Mouse (Mus musculus) gastrocnemius, adult 2 months (tissue): ENCODE measurements around the gene Psg16. TPM values are rescaled to one million over a fixed set of nuclear protein-coding genes. Genes with fewer than 3 reads are reported as not detected.
"Not testable (repeated sequence)": the region's sequence is repeated elsewhere in the genome, so short reads cannot be mapped to it uniquely, and the experiment has no call there.

Experiments used
- DNase-seq: peaks from one replicate; pipeline ENCODE4 v3.0.0; 2022
- H3K27ac ChIP-seq: fragments of 200-600 bp; 2 replicates; pipeline ENCODE4 v1.8.1; 2022; ENCODE audit warnings: mild to moderate bottlenecking
- H3K4me3 ChIP-seq: fragments of 200-600 bp; 2 replicates; pipeline ENCODE4 v1.8.1; 2022; ENCODE audit warnings: mild to moderate bottlenecking, moderate library complexity
- CTCF ChIP-seq: fragments of 200-600 bp; IDR thresholded peaks from 2 replicates; pipeline ENCODE4 v1.8.1; 2022; ENCODE audit warnings: antibody characterized with exemption, mild to moderate bottlenecking, moderate library complexity
- intact Hi-C: fragments of 180-260 bp; cut with DNase I; formaldehyde crosslinking; loops from one replicate; pipeline ENCODE4 v1.15.1; 2025
- total RNA-seq, 2 experiments: library from RNA; stranded (reverse); gene quantifications; 2 replicates each; pipeline ENCODE4 v1.2.3; 2021

Psg16 gene
- total RNA-seq, 2 experiments from 2014 or later, result 0.08 to 0.14 TPM

DNA sequence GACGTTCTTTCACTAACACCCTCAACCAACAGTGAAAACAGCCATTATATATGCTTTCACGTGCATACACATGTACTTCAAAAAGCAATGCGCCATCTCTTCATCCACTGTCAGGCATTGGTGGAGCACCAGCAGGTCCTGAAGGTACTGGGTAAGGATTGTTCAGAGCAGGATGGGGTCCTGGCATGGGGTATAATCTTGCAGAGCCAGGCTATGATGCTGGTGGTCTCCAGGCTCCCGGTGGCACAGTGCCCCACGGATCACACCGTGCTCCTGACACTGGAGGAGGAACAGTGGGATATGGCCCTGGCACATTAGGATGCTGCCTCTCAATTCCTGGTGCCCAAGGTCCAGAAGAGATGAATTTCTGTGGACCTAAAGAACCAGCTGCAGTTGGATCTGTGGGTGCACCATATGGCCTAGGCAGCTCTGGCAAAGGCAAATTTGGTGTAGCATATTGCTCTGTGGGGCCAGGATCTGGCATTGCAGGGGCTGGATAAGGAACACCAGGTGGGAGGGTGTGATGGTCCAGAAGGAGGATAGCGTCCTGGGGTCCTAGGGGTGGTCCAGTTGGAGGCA, 4.3 kb downstream of the Psg16 start:
- intact Hi-C loops, result no loop called here
- Histone ChIP-seq H3K4me3 (no peak overlapping the region), H3K27ac (no peak overlapping the region)
- no peak for TF ChIP-seq CTCF
- DNase-seq, result no peak

DNA sequence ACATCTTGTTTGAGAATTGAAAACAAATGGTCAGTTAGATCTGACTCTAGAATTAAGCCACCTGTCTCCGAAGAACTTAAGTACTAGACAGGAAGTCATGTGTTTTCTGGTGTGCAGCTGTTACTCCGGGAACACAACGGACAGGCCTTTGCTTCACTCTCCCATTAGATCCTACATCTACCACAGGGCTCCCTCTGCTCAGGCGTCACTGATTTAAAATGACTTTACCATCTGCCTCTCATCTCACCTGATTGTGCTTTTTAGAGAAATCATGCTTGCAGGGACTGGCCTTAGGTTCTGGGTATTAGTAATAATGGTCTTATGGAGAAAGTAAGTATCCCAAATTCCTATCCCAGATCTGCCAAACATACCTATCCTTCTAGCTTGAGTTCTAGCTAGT, 8.9 kb downstream of the Psg16 start:
- DNase-seq, result no peak
- no peak for TF ChIP-seq CTCF
- intact Hi-C loops, result no loop called here
- Histone ChIP-seq H3K27ac (no peak overlapping the region), H3K4me3 (no peak overlapping the region)

GRCm38 (mm10) chr7:17087731-17088130, 13.9 kb downstream of the Psg16 start:
- H3K27ac ChIP-seq, result no peak overlapping the region
- H3K4me3 ChIP-seq, result no peak overlapping the region
- DNase-seq, result no peak
- intact Hi-C loops, result no loop called here
- no peak for TF ChIP-seq CTCF

DNA sequence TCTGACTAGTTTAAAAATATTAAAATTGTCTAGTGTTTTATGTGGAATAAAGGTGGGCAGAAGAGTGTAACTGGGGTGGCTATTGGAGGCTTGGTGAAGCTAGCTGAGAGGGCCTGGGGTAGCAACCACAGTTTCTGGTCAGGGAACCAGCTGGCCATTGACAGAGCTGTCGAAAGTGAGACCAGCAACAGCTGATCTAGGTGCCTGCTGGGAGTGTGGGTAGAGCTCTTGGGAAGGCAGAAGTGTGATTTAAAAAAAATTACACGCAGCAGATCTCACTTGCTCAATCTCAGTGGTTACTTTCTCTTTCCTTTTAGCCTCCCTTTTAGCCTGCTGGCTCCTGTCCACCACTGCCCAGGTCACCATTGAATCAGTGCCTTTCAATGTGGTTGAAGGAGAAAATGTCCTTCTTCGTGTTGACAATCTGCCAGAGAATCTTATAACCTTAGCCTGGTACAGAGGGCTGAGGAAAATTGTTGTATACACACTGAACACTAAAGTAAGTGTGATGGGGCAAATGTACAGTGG, 16.3 kb downstream of the Psg16 start:
- no peak for DNase-seq
- Histone ChIP-seq H3K4me3 (no peak overlapping the region), H3K27ac (no peak overlapping the region)
- intact Hi-C loops, result no loop called here
- TF ChIP-seq CTCF, result no peak

DNA sequence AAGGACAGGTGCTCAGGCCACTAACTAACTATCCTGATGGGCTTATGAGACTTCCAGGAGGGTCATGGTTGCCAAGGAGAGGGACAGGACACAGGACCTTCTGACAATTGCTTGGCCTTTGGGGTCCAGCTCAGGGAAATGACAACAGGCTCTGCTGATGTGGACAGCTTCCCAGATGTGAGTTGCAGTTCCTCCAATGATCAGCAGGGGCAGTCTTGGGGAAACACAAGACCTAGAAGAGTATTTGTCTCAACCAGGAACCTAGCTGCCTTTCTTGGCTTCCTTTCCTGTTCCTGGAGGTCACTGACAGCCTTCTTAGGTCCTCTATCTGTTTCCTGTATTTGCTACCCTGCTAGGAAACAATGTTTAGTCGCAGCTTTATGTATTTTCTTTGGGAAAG, 17.4 kb downstream of the Psg16 start:
- intact Hi-C loops, result no loop called here
- no peak for DNase-seq
- Histone ChIP-seq H3K27ac (no peak overlapping the region), H3K4me3 (no peak overlapping the region)
- peak; percentile 36; the same call in 1 of the 2 replicates for TF ChIP-seq CTCF

DNA sequence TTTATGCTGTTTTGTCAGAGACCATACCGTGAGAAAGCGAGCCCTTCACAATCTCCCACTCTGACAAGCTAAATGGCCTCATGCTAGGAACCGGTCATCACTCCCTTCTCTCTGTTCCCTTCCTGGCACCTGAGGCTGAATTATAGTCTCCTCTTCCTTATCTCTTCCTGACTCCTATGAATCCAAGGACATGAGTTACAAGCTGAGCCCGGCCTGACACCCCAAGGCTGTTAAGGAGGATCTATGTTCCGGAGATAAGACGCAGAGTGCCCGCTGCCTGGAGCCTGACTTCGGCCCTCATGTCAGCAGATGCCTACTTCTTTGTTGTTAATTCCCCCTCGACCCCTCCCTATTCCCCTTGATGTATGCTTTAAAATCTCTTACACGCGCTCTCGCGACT, 27.8 kb downstream of the Psg16 start:
- intact Hi-C loops, H3K27ac ChIP-seq, H3K4me3 ChIP-seq, DNase-seq: not testable (repeated sequence)

- TF ChIP-seq CTCF, result no peak
- Histone ChIP-seq H3K4me3 (no peak overlapping the region), H3K27ac (no peak overlapping the region)
- intact Hi-C loops, result no loop called here
- DNase-seq, result no peak
Observed at GRCm38 (mm10) chr7:17135307-17135706, 61.5 kb downstream of the Psg16 start.

GRCm38 (mm10) chr7:17149931-17150330, 76.1 kb downstream of the Psg16 start, which contains the start of gene Ceacam3:
Gene Ceacam3, plus strand, starts transcription at chr7:17150282.
- no peak within 1 kb of the TSS for H3K4me3 ChIP-seq
- intact Hi-C loops, result no loop called here
- TF ChIP-seq CTCF, result no peak
- DNase-seq, result no peak
- no peak within 1 kb of the TSS for H3K27ac ChIP-seq

- intact Hi-C loops, result no loop called here
- H3K27ac ChIP-seq, result no peak overlapping the region
- no peak for DNase-seq
- TF ChIP-seq CTCF, result peak; percentile 35
- H3K4me3 ChIP-seq, result no peak overlapping the region
Observed at GRCm38 (mm10) chr7:17155634-17156033, 81.8 kb downstream of the Psg16 start.

DNA sequence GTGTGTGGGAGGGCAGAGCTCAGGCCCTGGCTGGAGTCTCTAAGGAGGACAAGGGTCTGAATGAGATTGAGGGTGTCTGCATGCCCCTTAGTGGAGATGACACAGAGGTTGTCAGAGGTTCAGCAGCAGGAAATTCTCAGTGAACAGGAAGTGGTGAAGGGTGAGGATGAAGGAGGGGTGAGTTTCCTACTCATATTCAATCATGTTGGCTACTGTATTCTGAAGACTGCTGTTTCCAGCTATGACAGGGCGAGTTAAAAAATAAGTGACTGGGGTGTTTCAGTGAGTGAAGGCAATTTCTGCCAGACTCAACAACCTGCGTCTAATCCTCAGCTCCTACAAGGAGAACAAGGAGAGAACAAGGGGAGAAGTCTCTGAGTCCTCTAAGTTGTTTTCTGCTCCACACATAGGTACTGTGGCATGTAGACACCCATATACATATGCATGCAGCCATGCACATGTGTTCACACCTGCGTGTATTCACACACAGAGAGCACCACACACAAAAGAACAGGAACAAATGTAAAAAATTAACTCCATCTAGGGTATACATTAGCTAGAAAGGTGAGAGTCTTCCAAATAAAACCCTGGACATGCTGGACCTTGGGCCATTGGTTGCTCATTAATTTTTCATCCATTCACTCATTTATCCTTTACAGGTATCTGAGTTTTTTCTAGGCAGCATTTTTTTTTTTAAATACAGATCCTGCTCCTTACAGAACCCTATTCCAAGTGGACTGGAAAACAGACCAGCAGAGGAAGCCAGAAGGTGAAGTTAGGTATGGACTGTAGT, 83.2 kb downstream of the Psg16 start:
- no peak for TF ChIP-seq CTCF
- no peak overlapping the region for H3K4me3 ChIP-seq
- DNase-seq, result no peak
- intact Hi-C loops, result no loop called here
- no peak overlapping the region for H3K27ac ChIP-seq

DNA sequence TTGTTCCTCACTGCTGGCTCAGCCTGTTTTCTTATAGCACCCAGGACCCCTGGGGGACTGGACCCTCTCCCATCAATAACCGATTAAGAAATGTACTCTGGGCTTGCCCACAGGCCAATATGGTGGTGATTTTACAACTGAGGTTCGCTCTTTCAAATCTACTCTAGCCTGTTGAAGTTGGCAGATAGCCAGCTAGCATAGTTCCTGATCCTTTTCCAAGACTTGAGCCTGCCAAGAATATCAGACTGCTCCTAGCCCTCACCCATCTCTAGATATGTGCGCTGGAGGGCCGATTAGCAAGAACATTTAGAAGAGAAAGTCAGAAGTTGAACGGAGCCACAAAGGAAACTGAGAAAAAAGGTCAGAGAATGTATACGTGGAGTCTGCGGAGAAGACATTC, 85.2 kb downstream of the Psg16 start:
- DNase-seq, result no peak
- no peak overlapping the region for H3K4me3 ChIP-seq
- TF ChIP-seq CTCF, result no peak
- no peak overlapping the region for H3K27ac ChIP-seq
- intact Hi-C loops, result no loop called here

- H3K4me3 ChIP-seq, result no peak overlapping the region
- TF ChIP-seq CTCF, result no peak
- no peak overlapping the region for H3K27ac ChIP-seq
- DNase-seq, result no peak
- intact Hi-C loops, result no loop called here
Observed at GRCm38 (mm10) chr7:17171827-17172226, 98.0 kb downstream of the Psg16 start.

Other genes starting within 250 kb of the Psg16 start
- gene Prkd2, start 231.1 kb upstream of the Psg16 start, total RNA-seq, result 1 to 10 TPM; 3.9 to 8.2 TPM
- 1 to 10 TPM in 1 of 2 experiments, under 1 TPM in 1; 0.99 to 1.7 TPM for gene Dact3, start 198.7 kb upstream of the Psg16 start, total RNA-seq
- gene Gng8, start 182.3 kb upstream of the Psg16 start, total RNA-seq, result not detected
- gene Ptgir, start 167.6 kb upstream of the Psg16 start, total RNA-seq, result under 1 TPM; 0.67 to 0.79 TPM
- gene Calm3, start 149.9 kb upstream of the Psg16 start, total RNA-seq, result 100 to 1,000 TPM; 290 to 400 TPM
- gene Pnmal2, start 129.4 kb upstream of the Psg16 start, total RNA-seq, result under 1 TPM; 0.74 to 0.86 TPM
- gene Pnmal1, start 114.4 kb upstream of the Psg16 start, total RNA-seq, result not detected
- gene Gm42372, start 91.0 kb upstream of the Psg16 start, total RNA-seq, result not detected
- gene Ccdc8, start 81.3 kb upstream of the Psg16 start, total RNA-seq, result 1 to 10 TPM in 1 of 2 experiments, under 1 TPM in 1; 0.74 to 1.5 TPM
- gene Ppp5c, start 46.1 kb upstream of the Psg16 start, total RNA-seq, result 10 to 100 TPM; 64.8 to 65.8 TPM
- gene Hif3a, start 11.6 kb upstream of the Psg16 start, total RNA-seq, result 1 to 10 TPM in 1 of 2 experiments, under 1 TPM in 1; 0.84 to 1.6 TPM
- gene Ceacam3, start 76.2 kb downstream of the Psg16 start, total RNA-seq, result not detected
- not detected for gene Psg29, start 129.4 kb downstream of the Psg16 start, total RNA-seq